Mouse (Mus musculus) heart, postnatal 0 days (tissue): Measurements from ENCODE around the gene Cnn2.

ENCODE experiments used
- CTCF ChIP-seq: IDR thresholded peaks from 2 replicates; pipeline ENCODE4 v1.5.1; 2016; ENCODE audit warnings: antibody characterized with exemption, control low read depth, low read depth
- EP300 ChIP-seq: IDR thresholded peaks from 2 replicates; pipeline ENCODE4 v1.6.1; 2016; ENCODE audit warnings: antibody characterized with exemption, low read depth

GRCm38 (mm10) chr10:80030736-80031135, 42.4 kb downstream of the Cnn2 start:
- TF ChIP-seq CTCF (no peak), EP300 (no peak)
